Mouse (Mus musculus) neural tube, embryonic 13.5 days (tissue): ENCODE measurements at regions not wholly inside any gene's neighbourhood (a gene's known extent, or its start where the extent isn't known, plus 50 kb on each side); places are given as distances from the start of the nearest gene placed in this dataset.

ENCODE experiments used
- ATAC-seq: fragments of 200-750 bp; cut with Nextera tagmentation; 2 replicates; pipeline ENCODE4 v1.8.0; 2017; ENCODE audit warnings: low read depth, mild to moderate bottlenecking, moderate TSS enrichment, moderate library complexity
- H3K27ac ChIP-seq: fragments of 300-500 bp; sonication (generic); replicated peaks from 2 replicates; pipeline ENCODE4 v1.5.1; 2015; ENCODE audit warnings: moderate library complexity, mild to moderate bottlenecking, inconsistent platforms
- H3K27me3 ChIP-seq: fragments of 300-500 bp; sonication (generic); 2 replicates; pipeline ENCODE4 v1.6.1; 2015; ENCODE audit warnings: mild to moderate bottlenecking, inconsistent platforms
- H3K36me3 ChIP-seq: fragments of 300-500 bp; sonication (generic); 2 replicates; pipeline ENCODE4 v1.6.1; 2015; ENCODE audit warnings: mild to moderate bottlenecking, inconsistent platforms
- H3K4me1 ChIP-seq: fragments of 300-500 bp; sonication (generic); replicated peaks from 2 replicates; pipeline ENCODE4 v1.6.1; 2015; ENCODE audit warnings: inconsistent platforms
- H3K4me2 ChIP-seq: fragments of 300-500 bp; sonication (generic); 2 replicates; pipeline ENCODE4 v1.6.1; 2015; ENCODE audit warnings: inconsistent platforms, mild to moderate bottlenecking, moderate library complexity
- H3K4me3 ChIP-seq: fragments of 300-500 bp; sonication (generic); 2 replicates; pipeline ENCODE4 v1.5.1; 2015; ENCODE audit warnings: mild to moderate bottlenecking, inconsistent platforms
- H3K9ac ChIP-seq: fragments of 300-500 bp; sonication (generic); 2 replicates; pipeline ENCODE4 v1.6.1; 2015; ENCODE audit warnings: moderate library complexity, mild to moderate bottlenecking, inconsistent platforms
- H3K9me3 ChIP-seq: fragments of 300-500 bp; sonication (generic); 2 replicates; pipeline ENCODE4 v1.6.1; 2016; ENCODE audit warnings: inconsistent platforms
- WGBS: fragments of 180-500 bp; shearing (Covaris S2); methylation state at CpG from one replicate; pipeline ENCODE4 v1.1.7; 2015; 5-methylcytosine and 5-hydroxymethylcytosine counted together

DNA sequence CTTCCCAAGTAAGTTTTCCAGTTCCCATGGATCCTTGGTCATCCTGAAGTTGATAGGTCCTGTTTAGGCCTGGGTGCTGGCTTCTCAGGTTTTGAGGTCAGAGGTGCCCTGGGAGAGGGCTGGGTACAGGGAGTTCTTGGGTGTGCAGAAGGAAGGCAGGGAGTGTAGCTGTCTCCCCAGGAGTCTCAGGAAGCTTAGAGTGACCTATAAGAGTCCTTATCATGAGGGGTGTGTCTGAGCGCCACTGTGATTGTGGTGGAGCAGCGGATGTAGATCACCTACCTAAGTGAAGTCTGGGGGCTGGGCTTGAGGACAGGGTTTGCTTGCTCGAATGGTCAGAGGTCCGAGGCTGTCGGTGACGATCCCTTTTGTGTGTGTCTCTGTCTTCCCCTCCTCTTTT, 148.8 kb upstream of the Pitx1 start:
- H3K27me3 ChIP-seq: peaks cover 20% of the 10 kb centered on the region
- no peak overlapping the region for H3K4me3 ChIP-seq
- peaks cover 5% of the 10 kb centered on the region; the same call in 1 of the 2 replicates for H3K4me1 ChIP-seq
- no peak for ATAC-seq
- 63% methylated on average over 6 of the region's 6 CpGs for WGBS
- H3K36me3 ChIP-seq: no peaks in the 10 kb centered on the region
- no peak overlapping the region for H3K9ac ChIP-seq
- no peaks in the 10 kb centered on the region for H3K9me3 ChIP-seq
- H3K4me2 ChIP-seq: no peak overlapping the region
- no peak overlapping the region for H3K27ac ChIP-seq

DNA sequence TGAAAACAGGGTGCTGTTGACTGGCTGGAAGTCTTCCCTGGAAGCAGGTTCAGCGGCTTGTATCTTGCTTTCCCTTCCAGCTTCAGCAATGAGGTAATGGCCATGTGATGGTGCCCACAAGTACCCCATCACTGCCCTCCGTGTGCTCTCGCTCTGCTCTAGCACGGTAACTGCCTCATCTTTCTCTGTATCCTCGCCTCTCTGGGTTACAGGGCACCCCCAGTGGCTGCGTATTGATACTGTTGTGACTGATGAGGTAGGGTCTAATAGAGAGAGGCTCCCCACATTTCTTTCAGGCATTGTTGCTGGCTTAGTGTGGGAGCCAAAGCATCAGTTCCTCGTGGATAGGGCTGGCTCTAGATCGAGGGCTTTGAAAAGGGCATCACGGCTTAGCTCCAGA, 147.9 kb upstream of the Pitx1 start:
- 40% methylated on average over 9 of the region's 9 CpGs for WGBS
- Histone ChIP-seq H3K27me3 (peaks cover 26% of the 10 kb centered on the region), H3K9ac (no peak overlapping the region), H3K36me3 (no peaks in the 10 kb centered on the region), H3K9me3 (no peaks in the 10 kb centered on the region), H3K4me1 (peaks cover 5% of the 10 kb centered on the region; the same call in 1 of the 2 replicates), H3K4me2 (no peak overlapping the region), H3K4me3 (no peak overlapping the region), H3K27ac (no peak overlapping the region)
- ATAC-seq: peak; percentile 11; the same call in 1 of the 2 replicates

DNA sequence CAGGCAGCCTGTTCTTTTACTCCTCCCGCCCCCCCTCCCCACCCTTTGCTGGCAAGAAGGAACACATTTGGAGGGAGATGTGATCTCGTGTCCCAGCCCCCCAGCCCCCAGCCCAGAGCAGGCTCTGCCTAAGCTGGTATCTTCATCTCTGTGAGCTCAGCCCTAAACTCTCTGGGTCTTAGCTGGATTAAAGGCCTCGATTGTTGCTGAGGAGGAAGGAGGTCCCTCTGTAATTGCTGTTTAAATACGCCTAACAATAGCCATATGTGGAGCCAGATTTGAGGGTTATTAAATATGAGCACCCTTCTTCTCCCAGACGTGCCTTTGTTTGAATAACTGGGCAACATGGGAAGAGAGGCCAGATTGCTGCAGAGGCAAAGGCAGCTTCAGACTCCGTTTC, 145.0 kb upstream of the Pitx1 start:
- no peak overlapping the region for H3K27ac ChIP-seq
- H3K9me3 ChIP-seq: no peaks in the 10 kb centered on the region
- H3K36me3 ChIP-seq: no peaks in the 10 kb centered on the region
- H3K9ac ChIP-seq: no peak overlapping the region
- WGBS: 61% methylated on average over 6 of the region's 6 CpGs
- no peak for ATAC-seq
- no peak overlapping the region for H3K4me2 ChIP-seq
- H3K4me1 ChIP-seq: peaks cover 20% of the 10 kb centered on the region
- H3K4me3 ChIP-seq: no peak overlapping the region
- peaks cover 26% of the 10 kb centered on the region for H3K27me3 ChIP-seq

DNA sequence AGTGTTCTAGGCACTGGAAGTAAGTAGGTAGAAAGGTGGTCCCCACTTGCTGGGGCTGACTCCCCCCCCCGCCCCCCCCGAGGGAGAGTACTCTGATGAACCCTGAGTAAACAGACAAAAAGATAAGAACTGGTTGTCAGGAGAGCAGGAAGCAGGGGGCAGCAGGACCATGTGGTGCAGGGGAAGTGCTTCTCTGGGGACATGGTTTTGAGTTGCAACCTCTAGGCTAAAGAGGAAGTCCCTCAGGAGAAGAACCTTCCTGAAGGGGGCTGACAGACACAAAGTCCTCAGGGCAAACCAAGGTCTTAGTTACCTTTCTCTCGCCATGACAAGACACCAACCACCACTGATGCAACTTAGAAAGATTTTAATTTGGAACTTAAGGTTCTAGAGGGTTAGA, 141.9 kb upstream of the Pitx1 start:
- Histone ChIP-seq H3K4me2 (no peak overlapping the region), H3K36me3 (no peaks in the 10 kb centered on the region), H3K27me3 (peaks cover 16% of the 10 kb centered on the region; the same call in 1 of the 2 replicates), H3K4me1 (peaks cover 15% of the 10 kb centered on the region), H3K9ac (no peak overlapping the region), H3K9me3 (no peaks in the 10 kb centered on the region), H3K4me3 (no peak overlapping the region), H3K27ac (no peak overlapping the region)
- 91% methylated on average over 3 of the region's 3 CpGs for WGBS
- ATAC-seq: no peak

DNA sequence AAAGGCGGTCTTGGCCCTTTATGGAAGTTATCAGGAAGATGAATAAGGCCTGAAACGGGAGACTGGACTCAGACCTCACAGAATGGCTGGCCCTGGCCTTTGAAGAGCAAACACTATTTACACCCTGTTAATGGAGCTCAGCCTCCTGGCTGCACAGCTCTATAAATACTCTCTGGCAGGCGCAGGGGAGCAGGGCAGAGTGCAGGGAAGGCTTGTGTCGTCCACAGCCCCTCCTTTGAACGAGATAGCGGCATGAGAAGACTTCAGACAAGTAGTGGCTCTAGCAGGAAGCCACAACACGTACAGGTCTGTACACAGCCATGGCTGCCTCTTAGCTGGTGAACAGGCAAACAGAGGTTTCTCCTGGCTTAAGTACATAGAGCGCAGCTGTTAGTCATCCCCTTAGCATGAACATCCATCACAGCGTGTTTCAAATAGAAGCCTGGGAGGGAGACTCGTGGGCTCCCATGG, 141.0 kb upstream of the Pitx1 start:
- H3K27ac ChIP-seq: peak overlapping the region; percentile 35
- no peaks in the 10 kb centered on the region for H3K36me3 ChIP-seq
- H3K4me2 ChIP-seq: no peak overlapping the region
- H3K9ac ChIP-seq: no peak overlapping the region
- ATAC-seq: no peak; the same call in 1 of the 2 replicates
- H3K9me3 ChIP-seq: no peaks in the 10 kb centered on the region
- peaks cover 15% of the 10 kb centered on the region for H3K4me1 ChIP-seq
- H3K4me3 ChIP-seq: no peak overlapping the region
- H3K27me3 ChIP-seq: peaks cover 10% of the 10 kb centered on the region; the same call in 1 of the 2 replicates
- WGBS: 14% methylated on average over 10 of the region's 10 CpGs

DNA sequence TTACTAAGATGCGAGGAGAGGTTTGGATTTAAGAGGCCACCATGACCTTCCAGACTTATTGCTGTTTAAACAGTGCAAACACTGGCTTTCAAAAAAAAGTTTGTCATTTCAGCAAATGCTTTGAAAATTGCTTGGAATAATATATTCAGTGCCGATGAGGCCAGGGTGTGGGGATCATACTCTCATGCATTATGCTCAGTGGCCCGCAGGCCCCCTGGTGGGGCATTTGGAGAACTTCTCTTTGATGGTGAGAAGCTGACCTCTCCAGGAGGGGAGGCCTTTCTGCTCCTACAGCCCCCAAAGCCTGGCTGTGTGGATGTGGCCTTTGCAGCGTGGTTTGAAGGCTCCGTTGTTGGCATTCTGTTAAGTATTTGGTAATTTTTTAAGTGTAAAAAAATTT, 138.1 kb upstream of the Pitx1 start:
- peaks cover 5% of the 10 kb centered on the region; the same call in 1 of the 2 replicates for H3K27me3 ChIP-seq
- 49% methylated on average over 5 of the region's 5 CpGs for WGBS
- no peak overlapping the region for H3K27ac ChIP-seq
- no peaks in the 10 kb centered on the region for H3K36me3 ChIP-seq
- ATAC-seq: no peak
- no peak overlapping the region for H3K9ac ChIP-seq
- H3K9me3 ChIP-seq: no peaks in the 10 kb centered on the region
- no peak overlapping the region for H3K4me3 ChIP-seq
- no peak overlapping the region for H3K4me2 ChIP-seq
- peaks cover 15% of the 10 kb centered on the region for H3K4me1 ChIP-seq

DNA sequence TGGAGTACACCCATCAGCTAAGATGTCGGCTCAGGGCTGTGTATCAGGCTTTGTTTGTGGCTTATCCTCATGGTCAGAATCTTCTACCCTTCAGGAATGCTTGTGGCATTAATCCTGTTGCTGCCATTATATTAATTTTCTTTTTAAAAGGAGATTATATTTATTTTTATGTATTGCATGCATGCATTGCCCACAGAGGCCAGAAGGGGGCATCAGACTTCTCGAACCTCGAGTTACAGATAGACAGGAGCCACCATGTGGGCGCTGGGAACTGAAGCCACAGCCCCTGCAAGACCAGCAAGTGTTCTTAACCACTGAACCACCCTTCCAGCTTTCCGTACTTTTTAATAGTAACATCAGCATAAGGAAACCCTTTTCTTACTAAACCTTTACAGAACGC, 134.7 kb upstream of the Pitx1 start:
- Histone ChIP-seq H3K4me1 (no peaks in the 10 kb centered on the region), H3K36me3 (no peaks in the 10 kb centered on the region), H3K4me2 (no peak overlapping the region), H3K27me3 (peaks cover 33% of the 10 kb centered on the region), H3K4me3 (no peak overlapping the region), H3K9me3 (no peaks in the 10 kb centered on the region), H3K9ac (no peak overlapping the region), H3K27ac (no peak overlapping the region)
- ATAC-seq: no peak
- WGBS: 89% methylated on average over 6 of the region's 6 CpGs

DNA sequence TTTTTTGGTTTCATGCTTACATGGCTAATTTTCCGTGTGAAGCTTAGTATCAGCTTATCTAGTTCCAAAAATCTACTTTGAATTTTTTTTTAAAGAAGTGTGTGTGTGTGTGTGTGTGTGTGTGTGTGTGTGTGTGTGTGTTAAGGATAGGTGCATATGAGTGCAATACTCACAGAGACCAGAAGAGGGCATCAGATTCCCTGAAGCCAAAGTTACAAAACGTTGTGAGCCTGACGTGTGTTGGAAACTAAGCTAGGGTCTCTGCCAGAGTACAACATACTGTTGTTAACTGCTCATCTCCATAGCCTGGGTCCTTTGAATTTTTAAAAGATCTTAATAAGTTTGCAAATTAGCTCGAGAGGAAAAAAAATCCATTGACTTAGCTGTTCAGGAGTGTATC, 133.5 kb upstream of the Pitx1 start:
- 88% methylated on average over 4 of the region's 4 CpGs for WGBS
- no peak for ATAC-seq

DNA sequence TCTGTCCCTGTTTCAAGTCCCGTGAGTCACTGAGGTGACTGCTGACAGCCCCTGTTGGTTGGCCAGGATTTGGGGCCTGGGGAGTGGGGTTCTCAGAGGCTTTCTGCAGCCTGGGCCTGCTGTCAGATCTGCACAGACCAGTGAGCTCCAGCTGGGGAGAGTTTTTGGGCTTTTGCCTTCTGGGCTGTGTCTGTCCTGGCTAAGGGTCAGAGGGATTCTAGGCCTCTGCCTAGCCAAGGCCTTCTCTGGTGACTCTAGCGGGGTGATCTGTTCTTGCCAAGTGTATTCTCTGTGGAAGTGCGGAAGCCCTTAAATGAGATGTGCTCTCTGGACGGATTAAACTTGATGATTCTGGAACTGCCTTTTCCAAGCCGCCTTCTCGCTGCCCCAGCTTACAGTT, 131.2 kb upstream of the Pitx1 start:
- Histone ChIP-seq H3K4me2 (no peak overlapping the region), H3K4me1 (peaks cover 14% of the 10 kb centered on the region), H3K9ac (no peak overlapping the region), H3K27ac (no peak overlapping the region), H3K9me3 (no peaks in the 10 kb centered on the region), H3K4me3 (no peak overlapping the region), H3K27me3 (peaks cover 64% of the 10 kb centered on the region), H3K36me3 (no peaks in the 10 kb centered on the region)
- no peak for ATAC-seq
- 79% methylated on average over 6 of the region's 6 CpGs for WGBS

More for the DNA sequence above, 133.5 kb upstream of the Pitx1 start:
- Histone ChIP-seq H3K4me3 (no peak overlapping the region), H3K27ac (no peak overlapping the region), H3K27me3 (peaks cover 42% of the 10 kb centered on the region), H3K9me3 (no peaks in the 10 kb centered on the region), H3K4me1 (no peaks in the 10 kb centered on the region), H3K9ac (no peak overlapping the region), H3K4me2 (no peak overlapping the region), H3K36me3 (no peaks in the 10 kb centered on the region)

DNA sequence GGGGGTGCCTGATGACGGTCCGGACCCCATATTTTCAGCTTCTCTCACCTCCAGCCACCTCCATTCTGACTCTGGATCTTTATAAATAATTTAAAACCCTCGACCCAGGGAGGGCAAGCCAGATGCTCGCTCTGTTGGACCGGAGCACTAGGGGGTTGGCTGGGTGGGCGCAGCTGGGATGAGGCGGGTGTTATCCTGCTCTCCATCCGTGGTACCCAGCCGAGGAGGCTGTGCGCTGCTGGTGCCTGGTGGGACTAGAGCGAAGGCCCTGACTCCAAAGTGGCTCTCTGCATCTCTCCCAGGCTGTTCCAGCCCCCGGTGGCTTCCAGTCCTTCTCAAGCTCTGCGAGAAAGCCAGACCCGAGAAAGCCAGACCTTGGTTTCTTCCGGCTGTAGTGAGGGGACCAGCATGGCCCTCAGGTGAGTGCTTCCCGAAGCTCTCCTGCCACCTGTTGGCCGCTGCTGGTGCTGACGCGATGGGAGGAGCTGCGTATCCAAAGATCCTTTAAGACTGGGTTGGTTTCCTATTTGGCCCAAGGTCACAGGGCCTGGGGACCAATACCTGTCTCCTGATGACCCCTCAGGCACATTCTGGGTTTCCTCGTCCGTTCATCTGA, 127.1 kb upstream of the Pitx1 start:
- 3% methylated on average over 22 of the region's 22 CpGs for WGBS
- H3K27ac ChIP-seq: no peak overlapping the region
- no peak overlapping the region for H3K9ac ChIP-seq
- H3K4me1 ChIP-seq: peaks cover 16% of the 10 kb centered on the region
- H3K27me3 ChIP-seq: peaks cover 70% of the 10 kb centered on the region
- no peaks in the 10 kb centered on the region for H3K36me3 ChIP-seq
- H3K4me3 ChIP-seq: peak overlapping the region; percentile 28
- peak; percentile 83 for ATAC-seq
- H3K4me2 ChIP-seq: peak overlapping the region; percentile 61
- H3K9me3 ChIP-seq: no peaks in the 10 kb centered on the region

DNA sequence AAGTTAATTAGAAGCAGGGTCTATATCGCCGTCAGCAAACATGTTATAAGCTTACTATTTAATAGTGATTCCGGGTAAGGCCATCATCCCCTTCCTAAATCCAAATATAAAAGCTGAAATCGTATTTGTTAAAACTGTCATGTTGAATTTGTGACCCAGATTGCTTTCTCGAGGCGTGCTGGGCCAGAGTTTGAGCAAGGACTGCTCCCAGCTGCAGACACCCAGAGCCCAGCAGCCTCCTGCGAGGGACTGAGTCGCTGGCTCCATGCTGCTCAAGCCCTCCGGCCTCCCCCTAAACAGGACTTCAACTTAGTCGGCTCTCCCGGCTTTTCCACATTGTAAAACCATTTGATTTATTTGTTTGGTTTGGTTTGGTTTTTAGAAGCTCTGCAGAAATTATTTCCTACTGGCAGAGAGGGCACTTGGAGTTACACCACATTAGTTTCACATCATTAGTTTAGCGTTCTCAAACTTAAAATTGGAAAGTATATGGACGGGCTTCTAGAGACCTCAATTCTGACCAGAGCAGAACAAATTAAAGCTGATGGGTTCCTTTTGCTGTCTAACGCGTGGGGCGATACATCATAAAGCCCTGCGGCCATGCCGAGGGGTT, 126.4 kb upstream of the Pitx1 start:
- H3K36me3 ChIP-seq: no peaks in the 10 kb centered on the region
- H3K4me3 ChIP-seq: 0 out of 2 replicates have a peak overlapping the region, but pooled peaks have one; percentile 5
- H3K9me3 ChIP-seq: no peaks in the 10 kb centered on the region
- H3K4me1 ChIP-seq: peaks cover 16% of the 10 kb centered on the region
- peak; percentile 73; the same call in 1 of the 2 replicates for ATAC-seq
- H3K27ac ChIP-seq: no peak overlapping the region
- H3K4me2 ChIP-seq: peak overlapping the region; percentile 61
- WGBS: 7% methylated on average over 18 of the region's 18 CpGs
- peaks cover 63% of the 10 kb centered on the region for H3K27me3 ChIP-seq
- no peak overlapping the region for H3K9ac ChIP-seq

DNA sequence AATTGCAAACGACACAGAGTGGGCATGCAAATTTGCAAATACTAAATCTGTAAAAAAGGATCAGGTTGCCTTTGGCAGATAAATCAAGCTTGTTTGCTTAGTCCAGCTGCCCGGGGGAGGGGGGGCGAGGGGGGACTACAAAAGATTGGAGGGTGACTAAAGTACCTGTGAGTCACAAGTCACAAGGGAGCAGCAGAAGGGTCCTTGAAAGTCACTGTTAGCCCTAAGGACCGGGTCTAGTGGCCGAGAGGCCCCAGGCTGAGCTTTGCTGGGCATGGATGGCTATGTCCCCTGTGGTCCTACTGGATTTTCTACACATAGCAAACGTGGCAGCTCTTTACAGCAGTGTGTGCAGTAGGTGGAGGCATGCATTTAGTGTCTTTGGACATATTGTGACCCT, 118.4 kb upstream of the Pitx1 start:
- no peaks in the 10 kb centered on the region for H3K4me1 ChIP-seq
- 83% methylated on average over 6 of the region's 6 CpGs for WGBS
- H3K4me2 ChIP-seq: no peak overlapping the region
- no peaks in the 10 kb centered on the region for H3K36me3 ChIP-seq
- no peak overlapping the region for H3K4me3 ChIP-seq
- H3K27ac ChIP-seq: no peak overlapping the region
- no peak for ATAC-seq
- no peaks in the 10 kb centered on the region for H3K9me3 ChIP-seq
- H3K9ac ChIP-seq: no peak overlapping the region
- H3K27me3 ChIP-seq: peaks cover 21% of the 10 kb centered on the region
